Mouse (Mus musculus) heart, adult 2 months (tissue): ENCODE measurements around the gene Yaf2. TPM values are rescaled to one million over a fixed set of nuclear protein-coding genes. Genes with fewer than 3 reads are reported as not detected.

Experiments
- DNase-seq, 2 experiments: peaks; one replicate each; pipeline ENCODE4 v3.0.0; 2021
- H3K27ac ChIP-seq: fragments of 200-600 bp; 2 replicates; pipeline ENCODE4 v1.8.1; 2022
- H3K27me3 ChIP-seq: fragments of 200-500 bp; 2 replicates; pipeline ENCODE4 v1.6.1; 2012; ENCODE audit warnings: mild to moderate bottlenecking, low read length, inconsistent platforms, mixed read lengths; ENCODE audit not compliant: control insufficient read depth, insufficient read depth
- H3K36me3 ChIP-seq: fragments of 200-500 bp; 2 replicates; pipeline ENCODE4 v1.6.1; 2012; ENCODE audit warnings: low read length, inconsistent platforms; ENCODE audit not compliant: control insufficient read depth, insufficient read depth
- H3K4me1 ChIP-seq: fragments of 200-500 bp; 2 replicates; pipeline ENCODE4 v1.6.1; 2011; ENCODE audit warnings: low read length; ENCODE audit not compliant: control insufficient read depth, insufficient read depth
- H3K4me3 ChIP-seq: fragments of 200-600 bp; 2 replicates; pipeline ENCODE4 v1.8.1; 2022
- H3K79me2 ChIP-seq: fragments of 200-500 bp; replicated peaks from 2 replicates; pipeline ENCODE4 v1.6.1; 2012; ENCODE audit warnings: mild to moderate bottlenecking, inconsistent platforms, low read length, moderate library complexity, mixed read lengths; ENCODE audit not compliant: control insufficient read depth, insufficient read depth
- H3K9ac ChIP-seq: fragments of 200-500 bp; 2 replicates; pipeline ENCODE4 v1.6.1; 2012; ENCODE audit warnings: low read depth, mild to moderate bottlenecking, control low read depth, inconsistent platforms, low read length, mixed read lengths
- CTCF ChIP-seq: fragments of 200-600 bp; IDR thresholded peaks from 2 replicates; pipeline ENCODE4 v1.8.1; 2022; ENCODE audit warnings: antibody characterized with exemption, mild to moderate bottlenecking, moderate library complexity
- EP300 ChIP-seq: fragments of 200-500 bp; IDR thresholded peaks from 2 replicates; pipeline ENCODE4 v1.6.1; 2011; ENCODE audit warnings: low read depth, low read length, control low read depth; ENCODE audit not compliant: insufficient read depth
- POLR2A ChIP-seq: fragments of 200-500 bp; IDR thresholded peaks from 2 replicates; pipeline ENCODE4 v1.6.1; 2011; ENCODE audit warnings: mild to moderate bottlenecking, low read depth, low read length, control low read depth; ENCODE audit not compliant: insufficient read depth
- WGBS: fragments of 180-500 bp; shearing (Covaris S2); methylation state at CpG from one replicate; pipeline ENCODE4 v1.1.7; 2018; 5-methylcytosine and 5-hydroxymethylcytosine counted together
- intact Hi-C: fragments of 180-260 bp; cut with DNase I; formaldehyde crosslinking; loops from one replicate; pipeline ENCODE4 v1.15.1; 2025
- polyA plus RNA-seq: library from polyadenylated mRNA; depleted of rRNA; stranded (reverse); fragments of >200 nt; gene quantifications from 2 replicates; pipeline ENCODE4 v1.2.3, GENCODE M21; 2012
- total RNA-seq, 2 experiments: library from RNA; stranded (reverse); gene quantifications; 2 replicates each; pipeline ENCODE4 v1.2.3; 2021

Gene Yaf2
- total and polyA plus RNA-seq, 3 experiments = 17.8 to 22.0 (median 21.4) TPM

GRCm38 (mm10) chr15:93272948-93273347 lies 63.8 kb downstream of the Yaf2 start:
- Histone ChIP-seq H3K27ac (no peak overlapping the region), H3K9ac (no peak overlapping the region), H3K27me3 (no peaks in the 10 kb centered on the region), H3K4me1 (peaks cover 4% of the 10 kb centered on the region), H3K4me3 (no peak overlapping the region), H3K36me3 (no peaks in the 10 kb centered on the region), H3K79me2 (peaks cover 5% of the 10 kb centered on the region)
- WGBS = 56% methylated on average over 9 of the region's 9 CpGs
- no peak for TF ChIP-seq POLR2A
- TF ChIP-seq EP300 = no peak
- no peak for TF ChIP-seq CTCF
- DNase-seq = no peak
- intact Hi-C loops = no loop called here

- H3K79me2 ChIP-seq = peaks cover 5% of the 10 kb centered on the region
- intact Hi-C loops = no loop called here
These were observed 66.4 kb downstream of the Yaf2 start for GRCm38 (mm10) chr15:93270289-93270855.

DNA sequence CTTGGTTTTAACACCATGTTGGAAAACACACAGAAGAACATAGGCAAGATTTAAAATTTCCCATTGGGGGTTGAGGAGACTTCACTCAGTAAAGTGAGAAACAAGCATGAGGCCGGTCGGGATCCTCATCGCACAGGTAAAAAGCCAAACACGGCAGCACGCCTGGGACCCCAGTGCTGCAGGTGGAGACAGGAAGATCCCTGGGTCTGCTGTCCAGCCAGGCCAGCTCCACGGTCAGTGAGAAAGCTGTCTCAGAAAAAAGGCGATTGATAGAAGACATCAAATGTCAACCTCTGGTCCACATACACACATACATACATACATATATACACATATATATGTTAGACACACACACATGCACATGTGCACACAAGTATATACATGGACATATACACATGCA lies 67.2 kb downstream of the Yaf2 start:
- no peak for DNase-seq
- intact Hi-C loops = loop anchor here (5.0 kb wide), 2 partner anchors 248 to 943 kb away; no protein-coding TSS in a partner anchor
- peaks cover 2% of the 10 kb centered on the region for H3K4me1 ChIP-seq
- 94% methylated on average over 7 of the region's 7 CpGs for WGBS
- H3K36me3 ChIP-seq = no peaks in the 10 kb centered on the region
- H3K9ac ChIP-seq = no peak overlapping the region
- no peak overlapping the region for H3K27ac ChIP-seq
- H3K4me3 ChIP-seq = no peak overlapping the region
- H3K27me3 ChIP-seq = no peaks in the 10 kb centered on the region
- TF ChIP-seq POLR2A (no peak), EP300 (no peak), CTCF (no peak)
- H3K79me2 ChIP-seq = peaks cover 7% of the 10 kb centered on the region

More at GRCm38 (mm10) chr15:93270289-93270855, 66.4 kb downstream of the Yaf2 start:
- TF ChIP-seq POLR2A (no peak), EP300 (no peak), CTCF (no peak)
- no peak for DNase-seq
- Histone ChIP-seq H3K9ac (no peak overlapping the region), H3K27ac (no peak overlapping the region), H3K4me1 (peaks cover 2% of the 10 kb centered on the region), H3K4me3 (no peak overlapping the region), H3K27me3 (no peaks in the 10 kb centered on the region), H3K36me3 (no peaks in the 10 kb centered on the region)
- 68% methylated on average over 9 of the region's 9 CpGs for WGBS

GRCm38 (mm10) chr15:93268001-93268400 lies 68.7 kb downstream of the Yaf2 start:
- no peak overlapping the region for H3K27ac ChIP-seq
- no peaks in the 10 kb centered on the region for H3K36me3 ChIP-seq
- TF ChIP-seq CTCF (no peak), POLR2A (no peak), EP300 (no peak)

GRCm38 (mm10) chr15:93267479-93267878 lies 69.3 kb downstream of the Yaf2 start:
- Histone ChIP-seq H3K4me3 (no peak overlapping the region), H3K36me3 (no peaks in the 10 kb centered on the region), H3K79me2 (peaks cover 9% of the 10 kb centered on the region), H3K27me3 (no peaks in the 10 kb centered on the region), H3K27ac (no peak overlapping the region), H3K4me1 (no peaks in the 10 kb centered on the region; the same call in 1 of the 2 replicates), H3K9ac (no peak overlapping the region)
- DNase-seq = no peak
- intact Hi-C loops = loop anchor here (5.0 kb wide), 2 partner anchors 250 to 945 kb away; no protein-coding TSS in a partner anchor
- WGBS = 80% methylated on average over 8 of the region's 8 CpGs
- TF ChIP-seq EP300 = no peak
- TF ChIP-seq POLR2A = no peak
- TF ChIP-seq CTCF = no peak

More at GRCm38 (mm10) chr15:93268001-93268400, 68.7 kb downstream of the Yaf2 start:
- peaks cover 8% of the 10 kb centered on the region for H3K79me2 ChIP-seq
- 79% methylated on average over 1 of the region's 1 CpGs for WGBS
- H3K27me3 ChIP-seq = no peaks in the 10 kb centered on the region
- no peak for DNase-seq
- H3K4me1 ChIP-seq = no peaks in the 10 kb centered on the region; the same call in 1 of the 2 replicates
- intact Hi-C loops = loop anchor here (5.0 kb wide), 2 partner anchors 249 to 944 kb away; no protein-coding TSS in a partner anchor
- H3K4me3 ChIP-seq = no peak overlapping the region
- H3K9ac ChIP-seq = no peak overlapping the region

DNA sequence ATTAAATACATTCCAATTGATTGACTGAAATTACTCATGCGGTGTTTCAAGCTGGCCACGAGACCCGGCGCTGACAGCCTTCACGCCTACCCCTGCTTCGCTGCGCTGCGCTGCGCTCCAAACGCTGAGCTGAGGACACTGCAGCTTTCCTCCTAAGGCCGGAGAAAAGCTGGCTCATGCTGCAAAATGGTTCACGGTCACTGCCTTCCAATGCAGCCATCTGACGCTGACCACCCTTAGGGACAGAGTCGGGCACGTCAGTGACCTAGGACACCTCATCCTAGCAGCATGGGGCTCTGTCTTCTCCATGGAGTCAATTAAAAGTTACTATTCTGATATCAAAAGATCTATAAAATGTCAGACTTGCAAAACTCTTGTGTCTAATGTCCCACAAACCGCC lies 70.4 kb downstream of the Yaf2 start:
- no peak for TF ChIP-seq POLR2A
- TF ChIP-seq EP300 = no peak
- TF ChIP-seq CTCF = no peak
- Histone ChIP-seq H3K27me3 (no peaks in the 10 kb centered on the region), H3K4me3 (no peak overlapping the region), H3K4me1 (no peaks in the 10 kb centered on the region; the same call in 1 of the 2 replicates), H3K36me3 (no peaks in the 10 kb centered on the region), H3K79me2 (peaks cover 8% of the 10 kb centered on the region; the same call in 1 of the 2 replicates), H3K9ac (no peak overlapping the region), H3K27ac (no peak overlapping the region)
- intact Hi-C loops = loop anchor here (5.0 kb wide), 2 partner anchors 251 to 946 kb away; no protein-coding TSS in a partner anchor
- WGBS = 81% methylated on average over 16 of the region's 16 CpGs
- no peak for DNase-seq
